8 mouse cellular contexts compared by ENCODE assay signal in the genomic region with DNA sequence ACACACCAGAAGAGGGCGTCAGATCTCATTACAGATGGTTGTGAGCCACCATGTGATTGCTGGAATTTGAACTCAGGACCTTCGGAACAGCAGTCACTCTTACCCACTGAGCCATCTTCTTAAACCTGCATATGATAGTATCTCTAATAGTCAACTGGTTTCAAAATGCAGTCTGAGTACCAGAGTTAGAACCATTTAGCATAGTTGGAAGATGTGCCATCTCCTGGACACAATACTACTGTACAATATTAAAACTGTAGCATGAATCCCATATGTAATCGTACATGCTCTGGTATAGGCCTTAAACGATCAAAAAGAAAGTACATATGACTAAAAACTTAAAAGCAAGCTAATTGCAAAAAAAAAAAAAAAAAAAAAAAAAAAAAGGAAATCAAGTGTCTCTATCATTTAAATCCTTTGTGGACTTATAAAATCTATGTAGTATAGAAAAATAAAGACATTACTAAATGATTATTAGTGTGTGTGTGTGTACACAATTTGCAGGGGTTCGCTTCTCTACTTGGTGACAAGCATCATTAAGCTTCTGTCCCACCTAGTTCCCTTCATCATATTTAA. TPM values are rescaled to one million over a fixed set of nuclear protein-coding genes. Genes with fewer than 3 reads are reported as not detected.
DNase-seq lines count a peak whose midpoint lies in the region; ATAC-seq and TF ChIP-seq lines count a peak whose summit lies in the region.

No protein-coding gene starts in this region.

- peak overlapping the region; percentile 51 for H3K4me2 ChIP-seq in kidney, embryonic 14.5 days (replicated peaks; ENCODE audit: low read depth, low read length)
- peak overlapping the region; percentile 65 for H3K4me2 ChIP-seq in forebrain, embryonic 12.5 days
- H3K4me2 ChIP-seq in limb, embryonic 15.5 days: peak overlapping the region; percentile 68
- peak overlapping the region; percentile 67 for H3K4me2 ChIP-seq in stomach, embryonic 15.5 days

- TF ChIP-seq CTCF in G1E (IDR thresholded peaks at IDR 0.05; ENCODE audit: low read depth, low read length): no peak

- peaks cover 6% of the 10 kb centered on the region for H3K36me3 ChIP-seq in kidney, embryonic 14.5 days (ENCODE audit: control insufficient read depth, insufficient read depth, low read length)
- H3K36me3 ChIP-seq in G1E (replicated peaks): peaks cover 21% of the 10 kb centered on the region
- peaks cover 5% of the 10 kb centered on the region for H3K36me3 ChIP-seq in forebrain, embryonic 12.5 days (replicated peaks)
- peaks cover 4% of the 10 kb centered on the region for H3K36me3 ChIP-seq in limb, embryonic 15.5 days
- H3K36me3 ChIP-seq in stomach, embryonic 15.5 days: no peaks in the 10 kb centered on the region

- H3K9me3 ChIP-seq in kidney, embryonic 14.5 days (ENCODE audit: control insufficient read depth, low read length): no peaks in the 10 kb centered on the region
- no peaks in the 10 kb centered on the region for H3K9me3 ChIP-seq in G1E (replicated peaks)
- no peaks in the 10 kb centered on the region for H3K9me3 ChIP-seq in forebrain, embryonic 12.5 days
- no peaks in the 10 kb centered on the region for H3K9me3 ChIP-seq in limb, embryonic 15.5 days
- H3K9me3 ChIP-seq in stomach, embryonic 15.5 days: no peaks in the 10 kb centered on the region

- no peaks in the 10 kb centered on the region for H3K27me3 ChIP-seq in kidney, embryonic 14.5 days (ENCODE audit: control insufficient read depth, insufficient read depth, low read length)
- H3K27me3 ChIP-seq in G1E (ENCODE audit: insufficient read depth, low read length): no peaks in the 10 kb centered on the region
- no peaks in the 10 kb centered on the region for H3K27me3 ChIP-seq in forebrain, embryonic 12.5 days
- no peaks in the 10 kb centered on the region for H3K27me3 ChIP-seq in limb, embryonic 15.5 days
- no peaks in the 10 kb centered on the region for H3K27me3 ChIP-seq in stomach, embryonic 15.5 days (replicated peaks)

- no peak for DNase-seq in kidney, postnatal 14 days
- DNase-seq in G1E (ENCODE audit: low spot score): no peak
- DNase-seq in urinary bladder, adult 2 months (ENCODE audit: low spot score): no peak

- peaks cover 12% of the 10 kb centered on the region; the same call in 1 of the 2 replicates for H3K4me1 ChIP-seq in kidney, embryonic 14.5 days (ENCODE audit: control insufficient read depth, insufficient read depth, low read length)
- peaks cover 17% of the 10 kb centered on the region for H3K4me1 ChIP-seq in G1E (ENCODE audit: insufficient read depth, low read depth, low read length)
- H3K4me1 ChIP-seq in forebrain, embryonic 12.5 days: peaks cover 21% of the 10 kb centered on the region
- H3K4me1 ChIP-seq in limb, embryonic 15.5 days: peaks cover 11% of the 10 kb centered on the region
- no peaks in the 10 kb centered on the region for H3K4me1 ChIP-seq in stomach, embryonic 15.5 days

- H3K27ac ChIP-seq in kidney, embryonic 14.5 days (ENCODE audit: low read depth, low read length): peak overlapping the region; percentile 69
- H3K27ac ChIP-seq in forebrain, embryonic 12.5 days: peak overlapping the region; percentile 82
- H3K27ac ChIP-seq in limb, embryonic 15.5 days: peak overlapping the region; percentile 91
- peak overlapping the region; percentile 74 for H3K27ac ChIP-seq in stomach, embryonic 15.5 days

- no peak for ATAC-seq in kidney, embryonic 14.5 days (ENCODE audit: low FRiP score, low TSS enrichment)
- 0 out of 2 replicates have a peak, but pooled peaks have one; percentile 1 for ATAC-seq in G1E (ENCODE audit: extremely low read depth, insufficient number of reproducible peaks, low FRiP score, poor library complexity, severe bottlenecking)
- no peak for ATAC-seq in forebrain, embryonic 12.5 days (ENCODE audit: low FRiP score)
- no peak for ATAC-seq in limb, embryonic 15.5 days (ENCODE audit: insufficient number of reproducible peaks, low FRiP score, low TSS enrichment, low read depth)
- no peak for ATAC-seq in stomach, embryonic 15.5 days (ENCODE audit: insufficient read depth, low FRiP score, low read depth)
- no peak; the same call in 1 of the 2 replicates for ATAC-seq in granulocyte monocyte progenitor cell, adult 5-6 weeks (replicated peaks; ENCODE audit: poor library complexity, severe bottlenecking)

- peak overlapping the region; percentile 54 for H3K4me3 ChIP-seq in kidney, embryonic 14.5 days (ENCODE audit: low read length)
- peak overlapping the region; percentile 83 for H3K4me3 ChIP-seq in G1E (ENCODE audit: low read depth, low read length)
- H3K4me3 ChIP-seq in forebrain, embryonic 12.5 days (replicated peaks): peak overlapping the region; percentile 66
- H3K4me3 ChIP-seq in limb, embryonic 15.5 days: peak overlapping the region; percentile 69
- H3K4me3 ChIP-seq in stomach, embryonic 15.5 days (replicated peaks): peak overlapping the region; percentile 87

- 79% methylated on average over 5 of the region's 5 CpGs for WGBS in kidney, embryonic 14.5 days
- 81% methylated on average over 5 of the region's 5 CpGs for WGBS in forebrain, embryonic 12.5 days
- WGBS in limb, embryonic 15.5 days: 71% methylated on average over 5 of the region's 5 CpGs
- 69% methylated on average over 5 of the region's 5 CpGs for WGBS in stomach, embryonic 15.5 days

- H3K9ac ChIP-seq in kidney, embryonic 14.5 days (ENCODE audit: low read depth, low read length): peak overlapping the region; percentile 52
- H3K9ac ChIP-seq in forebrain, embryonic 12.5 days: peak overlapping the region; percentile 55
- H3K9ac ChIP-seq in limb, embryonic 15.5 days: 0 out of 2 replicates have a peak overlapping the region, but pooled peaks have one; percentile 31
- H3K9ac ChIP-seq in stomach, embryonic 15.5 days: no peak overlapping the region; the same call in 1 of the 2 replicates

RNA-seq across cellular contexts. Expression of a gene that starts 0.7 kb away (rescaled TPM):
- polyA plus RNA-seq in kidney, embryonic 14.5 days (2014; fragmentation: Nextera tagmentation; extraction: Ambion mirVana): 128 and 138 TPM in 2 replicates
- total RNA-seq in G1E (2014; fragmentation: Nextera tagmentation): 233 TPM in 2 replicates
- total RNA-seq in G1E (2017): 137 and 159 TPM in 2 replicates
- polyA plus RNA-seq in G1E (2012): 6.0 and 7.9 TPM in 2 replicates
- polyA plus RNA-seq in forebrain, embryonic 12.5 days (2016; fragmentation: Nextera tagmentation; extraction: Ambion mirVana): 108 and 114 TPM in 2 replicates
- 65.7 and 68.7 TPM in 2 replicates for polyA plus RNA-seq in limb, embryonic 15.5 days (2015; fragmentation: Nextera tagmentation; extraction: Ambion mirVana)
- 94.1 and 98.7 TPM in 2 replicates for polyA plus RNA-seq in stomach, embryonic 15.5 days (2015; fragmentation: Nextera tagmentation; extraction: Ambion mirVana)
- 7.6 and 8.6 TPM in 2 replicates for polyA plus RNA-seq in urinary bladder, adult 2 months (2012; rRNA removed)
- 89.6 and 131 TPM in 2 replicates for total RNA-seq in granulocyte monocyte progenitor cell, adult 5-6 weeks (2014; fragmentation: Nextera tagmentation)
- 142 and 148 TPM in 2 replicates for total RNA-seq in granulocyte monocyte progenitor cell, adult 5-6 weeks (2017)

RNA-seq across cellular contexts. Expression of a gene that starts 25.4 kb away (rescaled TPM):
- polyA plus RNA-seq in kidney, embryonic 14.5 days (2014; fragmentation: Nextera tagmentation; extraction: Ambion mirVana): 0.11 and 0.21 TPM in 2 replicates
- total RNA-seq in G1E (2014; fragmentation: Nextera tagmentation) (not detected in 2 replicates), G1E (2017) (0.05 TPM in 1 of 2 replicates, not detected in the other)
- not detected in 2 replicates for polyA plus RNA-seq in G1E (2012)
- 0.11 and 0.23 TPM in 2 replicates for polyA plus RNA-seq in forebrain, embryonic 12.5 days (2016; fragmentation: Nextera tagmentation; extraction: Ambion mirVana)
- polyA plus RNA-seq in limb, embryonic 15.5 days (2015; fragmentation: Nextera tagmentation; extraction: Ambion mirVana): not detected in 2 replicates
- 0.09 and 0.10 TPM in 2 replicates for polyA plus RNA-seq in stomach, embryonic 15.5 days (2015; fragmentation: Nextera tagmentation; extraction: Ambion mirVana)
- 0.03 TPM in 1 of 2 replicates, not detected in the other for polyA plus RNA-seq in urinary bladder, adult 2 months (2012; rRNA removed)
- total RNA-seq in granulocyte monocyte progenitor cell, adult 5-6 weeks (2014; fragmentation: Nextera tagmentation): not detected in 2 replicates
- total RNA-seq in granulocyte monocyte progenitor cell, adult 5-6 weeks (2017): not detected in 2 replicates
